In the genomic region with DNA sequence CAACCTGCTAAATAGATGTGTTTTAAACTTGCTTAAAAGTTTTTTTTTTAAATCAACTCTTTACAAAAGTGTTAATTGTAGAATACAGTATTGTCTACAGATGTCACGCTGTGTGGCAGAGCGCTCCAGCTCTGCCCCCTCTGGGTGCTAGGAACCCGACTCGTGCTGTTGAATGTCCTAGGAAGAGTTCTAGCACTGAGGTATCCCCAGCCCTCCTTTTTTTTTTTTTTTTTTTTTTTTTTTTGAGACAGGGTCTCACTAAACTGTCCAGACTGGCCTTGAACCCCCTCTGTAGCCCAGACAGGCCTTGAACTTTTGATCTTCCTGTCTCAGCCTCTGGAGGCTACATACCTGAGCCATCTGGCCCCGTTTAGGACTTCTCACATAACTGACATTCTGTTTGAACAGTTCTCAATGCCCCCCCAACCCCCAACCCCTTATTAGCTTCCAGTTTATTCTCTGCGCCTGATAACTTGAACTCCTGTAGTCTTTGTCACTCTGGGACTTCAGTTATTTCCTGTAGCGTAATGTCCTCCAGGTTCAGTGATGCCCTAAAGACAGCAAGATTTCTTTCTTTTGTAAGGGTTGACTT, we compare ENCODE assay signal across 19 mouse cellular contexts.
DNase-seq lines count a peak whose midpoint lies in the region; TF ChIP-seq lines count a peak whose summit lies in the region.
"Had no signal": no experiment of that assay in that cellular context is flagged by ENCODE, and none has a peak within 500 bp of the region (broad histone marks: within the 10 kb centered on the region; RNA-seq: fewer than 3 reads in every experiment).

No protein-coding gene starts in this region.

- DNase-seq in heart, adult 11 months, result peak; percentile 51
- no peak for DNase-seq in heart, adult 18-20 months
- no peak for DNase-seq in ES-E14 (ENCODE audit: low read depth, low spot score)
- peak; percentile 22 for DNase-seq in embryo, embryonic 11.5 days (ENCODE audit: low read depth, low spot score)
- DNase-seq in mesoderm, embryonic 11.5 days (ENCODE audit: low read depth, low spot score), result peak; percentile 17
- DNase-seq in left cerebral cortex, adult 2 months (ENCODE audit: extremely low spot score in 1 of 2, low spot score in 2 of 2), result no peak
- no peak for DNase-seq in adrenal gland, postnatal 4 days (ENCODE audit: low spot score in 2 of 2)
- DNase-seq: cerebellum, adult 18-20 months; cerebellum, adult 9-11 months; forebrain, postnatal 0 days; gastrocnemius, adult 2 months; gastrocnemius, postnatal 36 days; heart, adult 2 months; heart, postnatal 36 days; kidney, adult 2 months had no signal

- no peaks in the 10 kb centered on the region for H3K9me3 ChIP-seq in ES-E14 (ENCODE audit: control insufficient read depth, insufficient read depth, low read depth, low read length)
- H3K9me3 ChIP-seq: embryonic facial prominence, embryonic 13.5 days had no signal

- H3K4me3 ChIP-seq in ES-E14 (ENCODE audit: insufficient read depth in 1 of 2, low read depth in 1 of 2, low read length in 2 of 2, poor library complexity in 1 of 2, severe bottlenecking in 1 of 2), result no peak overlapping the region
- H3K4me3 ChIP-seq in left cerebral cortex, adult 2 months, result no peak overlapping the region
- H3K4me3 ChIP-seq: embryonic facial prominence, embryonic 13.5 days; forebrain, embryonic 12.5 days; gastrocnemius, adult 2 months; heart, adult 2 months; heart, embryonic 13.5 days had no signal

- intact Hi-C loops in left cerebral cortex, adult 2 months (cut with DNase I), result no loop called here

- H3K4me1 ChIP-seq in ES-E14 (ENCODE audit: control insufficient read depth in 2 of 2, insufficient read depth in 2 of 2, low read length in 2 of 2, poor library complexity in 1 of 2), result no peaks in the 10 kb centered on the region
- H3K4me1 ChIP-seq: forebrain, embryonic 12.5 days; heart, embryonic 13.5 days had no signal

- no peak overlapping the region for H3K27ac ChIP-seq in ES-E14 (ENCODE audit: insufficient read depth, low read depth, low read length, poor library complexity, severe bottlenecking)
- H3K27ac ChIP-seq in left cerebral cortex, adult 2 months, result no peak overlapping the region
- H3K27ac ChIP-seq: embryonic facial prominence, embryonic 13.5 days; forebrain, embryonic 12.5 days; gastrocnemius, adult 2 months; heart, adult 2 months; heart, embryonic 13.5 days; hindbrain, embryonic 14.5 days had no signal

- no peaks in the 10 kb centered on the region for H3K36me3 ChIP-seq in ES-E14 (ENCODE audit: control insufficient read depth, insufficient read depth, low read length, poor library complexity, severe bottlenecking)
- H3K36me3 ChIP-seq: embryonic facial prominence, embryonic 13.5 days; forebrain, embryonic 12.5 days; heart, embryonic 13.5 days had no signal

- in situ Hi-C loops in ES-E14 (cut with MboI; ENCODE audit: low sequenced_read_pairs in 2 of 2, unreplicated experiment in 2 of 2), result no loop called here

- no peak for TF ChIP-seq CTCF in left cerebral cortex, adult 2 months (IDR thresholded peaks at IDR 0.05)

- H3K9ac ChIP-seq in ES-E14 (ENCODE audit: insufficient read depth, low read depth, low read length, poor library complexity, severe bottlenecking), result no peak overlapping the region
- H3K9ac ChIP-seq: embryonic facial prominence, embryonic 13.5 days; forebrain, embryonic 12.5 days; forebrain, postnatal 0 days; heart, embryonic 13.5 days; hindbrain, embryonic 14.5 days had no signal

TF ChIP-seq in ES-E14, 5 proteins besides CTCF, POLR2A, EP300 and RAD21:
- TF ChIP-seq HCFC1 (IDR thresholded peaks at IDR 0.05; ENCODE audit: borderline replicate concordance, insufficient read depth, low read length) (no peak), CHD2 (IDR thresholded peaks at IDR 0.05; ENCODE audit: low read depth, low read length) (no peak), MAFK (IDR thresholded peaks at IDR 0.05; ENCODE audit: insufficient read depth, low read depth, low read length) (no peak), ZNF384 (IDR thresholded peaks at IDR 0.05; ENCODE audit: low read depth, low read length) (peak; percentile 66)

Comparison
In these comparisons a context has a peak if more than half of its experiments do, and no peak if none do; other contexts are left out.
1. DNase-seq: peak in heart, adult 11 months (single experiment), embryo, embryonic 11.5 days (single experiment) and mesoderm, embryonic 11.5 days (single experiment); none in heart, adult 18-20 months (0 of 2), ES-E14 (single experiment), left cerebral cortex, adult 2 months (0 of 2) and adrenal gland, postnatal 4 days (0 of 2).